Mouse (Mus musculus) kidney, adult 2 months (tissue): ENCODE data around the gene Sox13.

Source experiments
- CTCF ChIP-seq: fragments of 200-500 bp; conservative IDR thresholded peaks from 2 replicates; pipeline ENCODE4 v1.5.1; 2011; ENCODE audit warnings: low read depth, mild to moderate bottlenecking, control low read depth, low read length, moderate library complexity, mixed read lengths; ENCODE audit not compliant: insufficient read depth, insufficient read length
- POLR2A ChIP-seq: fragments of 200-500 bp; IDR thresholded peaks from one replicate; pipeline ENCODE4 v1.6.1; 2011; ENCODE audit warnings: low read depth, low read length, control low read depth

- TF ChIP-seq CTCF (no peak), POLR2A (peak; percentile 4)
Observed at GRCm38 (mm10) chr1:133418164-133418800, 5.9 kb downstream of the Sox13 start.
